Mouse (Mus musculus) lung, adult 2 months (tissue): Measurements from ENCODE around the gene Id1. TPM values are rescaled to one million over a fixed set of nuclear protein-coding genes. Genes with fewer than 3 reads are reported as not detected.

Experiments used
- DNase-seq: peaks from one replicate; pipeline ENCODE4 v3.0.0; 2022
- H3K4me1 ChIP-seq: fragments of 200-500 bp; 2 replicates; pipeline ENCODE4 v1.6.1; 2011; ENCODE audit warnings: low read length; ENCODE audit not compliant: control insufficient read depth, insufficient read depth
- H3K4me3 ChIP-seq: fragments of 200-500 bp; replicated peaks from 2 replicates; pipeline ENCODE3; 2011; ENCODE audit warnings: low read depth, mild to moderate bottlenecking, control low read depth, low read length; ENCODE audit errors: extremely low read depth
- CTCF ChIP-seq: fragments of 200-500 bp; IDR thresholded peaks from 2 replicates; pipeline ENCODE4 v1.5.1; 2011; ENCODE audit warnings: mild to moderate bottlenecking, low read length, control low read depth; ENCODE audit not compliant: insufficient read depth
- POLR2A ChIP-seq: fragments of 200-500 bp; IDR thresholded peaks from 2 replicates; pipeline ENCODE4 v1.6.1; 2011; ENCODE audit warnings: low read depth, mild to moderate bottlenecking, control low read depth, low read length, borderline replicate concordance; ENCODE audit errors: extremely low read depth
- WGBS: fragments of 180-500 bp; shearing (Covaris S2); methylation state at CpG from one replicate; pipeline ENCODE4 v1.1.7; 2018; 5-methylcytosine and 5-hydroxymethylcytosine counted together
- polyA plus RNA-seq: library from polyadenylated mRNA; depleted of rRNA; stranded (reverse); fragments of >200 nt; gene quantifications from 2 replicates; pipeline ENCODE4 v1.2.3, GENCODE M21; 2012

Gene Id1
- polyA plus RNA-seq, 1 experiment: 323 TPM

- Histone ChIP-seq H3K4me1 (peaks cover 12% of the 10 kb centered on the region), H3K4me3 (no peak overlapping the region)
- no peak; the same call in 1 of the 2 replicates for TF ChIP-seq POLR2A
- peak; percentile 99 for TF ChIP-seq CTCF
- peak; percentile 95 for DNase-seq
- 10% methylated on average over 25 of the region's 25 CpGs for WGBS
Measured at GRCm38 (mm10) chr2:152766387-152767123, 30.5 kb downstream of the Id1 start.

DNA sequence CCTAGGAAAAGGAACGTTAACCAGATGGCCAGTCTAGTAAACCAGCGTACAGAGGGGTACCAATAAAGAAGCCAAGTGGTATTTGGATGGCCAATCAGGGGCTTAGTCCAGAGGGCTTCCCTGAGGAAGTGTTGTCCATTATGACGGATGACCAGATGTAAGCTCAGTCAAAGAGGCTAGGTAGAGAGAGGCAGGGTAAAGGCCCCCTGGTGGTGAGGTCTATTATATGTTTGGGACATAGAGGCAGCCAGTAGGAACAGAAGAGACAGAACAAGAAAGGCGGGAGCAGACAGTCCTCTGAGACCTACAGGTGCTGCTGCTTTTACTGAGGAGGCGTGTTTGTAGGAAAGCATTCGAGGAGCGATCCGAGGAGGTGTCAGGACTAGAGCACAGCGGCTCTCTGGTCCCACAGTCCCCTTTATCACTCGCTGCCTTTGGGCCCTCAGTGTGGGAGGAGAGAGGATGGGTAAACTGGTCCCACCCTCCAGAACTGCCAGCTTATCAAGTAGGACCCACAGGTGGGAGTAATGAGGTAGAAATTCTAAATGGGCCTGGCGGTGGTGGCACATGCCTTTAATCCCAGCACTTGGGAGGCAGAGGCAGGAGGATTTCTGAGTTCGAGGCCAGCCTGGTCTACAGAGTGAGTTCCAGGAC, 31.7 kb downstream of the Id1 start:
- peak; percentile 51 for DNase-seq

DNA sequence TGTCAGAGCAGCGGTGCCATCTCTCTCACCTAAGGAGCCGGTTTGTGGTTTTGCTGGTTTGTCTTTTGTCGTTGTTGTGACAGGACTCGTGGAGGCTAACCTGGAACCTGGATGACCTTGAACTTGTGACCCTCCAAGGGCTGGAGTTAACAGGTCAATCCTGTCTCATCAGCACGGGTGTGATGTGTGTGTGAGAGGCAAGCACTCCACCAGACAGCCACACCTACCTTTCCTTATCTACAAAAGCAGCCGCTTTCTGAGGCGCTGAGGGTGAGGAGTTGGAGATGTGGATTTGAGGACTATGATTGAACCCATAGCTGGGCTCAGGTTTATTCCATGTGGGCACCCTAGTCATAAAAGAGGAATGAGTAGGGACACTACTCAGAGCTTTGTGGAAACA, 33.6 kb downstream of the Id1 start:
- 62% methylated on average over 7 of the region's 7 CpGs for WGBS
- no peak for TF ChIP-seq CTCF
- no peak for DNase-seq
- no peak overlapping the region for H3K4me3 ChIP-seq
- H3K4me1 ChIP-seq: peaks cover 12% of the 10 kb centered on the region

More for the DNA sequence above, 31.7 kb downstream of the Id1 start:
- no peak overlapping the region for H3K4me3 ChIP-seq
- peaks cover 12% of the 10 kb centered on the region for H3K4me1 ChIP-seq
- WGBS: 59% methylated on average over 12 of the region's 12 CpGs
- TF ChIP-seq POLR2A (no peak), CTCF (peak; percentile 25; the same call in 1 of the 2 replicates)

DNA sequence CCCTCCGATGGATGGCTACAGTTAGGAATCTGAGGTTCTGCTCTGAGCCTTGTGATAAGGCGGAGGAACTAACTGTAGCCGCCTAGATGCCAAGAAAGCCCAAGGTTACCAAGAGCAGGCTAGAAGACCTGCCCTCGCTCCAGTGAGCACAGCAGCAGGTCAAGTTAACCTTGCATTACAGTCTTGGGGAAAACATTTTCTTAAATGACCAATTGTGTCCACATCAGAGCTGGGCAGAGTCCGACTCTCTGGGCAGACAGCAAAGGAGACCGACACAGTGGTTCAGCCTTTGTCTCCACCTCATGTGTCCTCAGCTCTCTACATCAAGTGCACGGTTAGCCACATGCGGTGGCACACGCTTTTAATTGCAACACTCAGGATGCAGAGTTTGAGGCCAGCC, 35.5 kb downstream of the Id1 start:
- no peak for TF ChIP-seq POLR2A
- no peak for TF ChIP-seq CTCF
- 90% methylated on average over 9 of the region's 9 CpGs for WGBS
- H3K4me3 ChIP-seq: no peak overlapping the region
- no peak for DNase-seq
- peaks cover 9% of the 10 kb centered on the region for H3K4me1 ChIP-seq

DNA sequence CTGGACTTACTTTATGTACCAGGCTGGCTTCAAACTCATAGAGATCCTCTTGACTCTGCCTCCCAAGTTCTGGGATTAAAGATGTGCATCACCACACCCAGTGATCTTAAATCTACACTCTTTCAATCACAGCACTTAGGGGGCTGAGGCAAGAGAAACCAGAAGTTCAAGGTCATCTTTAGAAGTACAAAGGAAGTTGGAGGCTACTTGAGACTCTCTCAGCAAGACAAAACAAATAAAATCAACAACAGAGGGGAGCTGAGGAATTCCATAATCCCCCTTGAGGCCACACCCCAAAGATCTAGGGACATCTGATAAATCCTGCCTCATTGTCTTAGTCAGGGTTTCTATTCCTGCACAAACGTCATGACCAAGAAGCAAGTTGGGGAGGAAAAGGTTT, 36.2 kb downstream of the Id1 start:
- no peak overlapping the region for H3K4me3 ChIP-seq
- TF ChIP-seq POLR2A: no peak
- no peak for TF ChIP-seq CTCF
- WGBS: 15% methylated on average over 1 of the region's 1 CpGs
- DNase-seq: no peak
- H3K4me1 ChIP-seq: peaks cover 3% of the 10 kb centered on the region

- TF ChIP-seq CTCF (no peak), POLR2A (no peak)
- Histone ChIP-seq H3K4me3 (no peak overlapping the region), H3K4me1 (no peaks in the 10 kb centered on the region; the same call in 1 of the 2 replicates)
- DNase-seq: no peak
- WGBS: 68% methylated on average over 4 of the region's 4 CpGs
Measured at GRCm38 (mm10) chr2:152775357-152775756, 39.3 kb downstream of the Id1 start.

- DNase-seq: no peak
- TF ChIP-seq CTCF (no peak), POLR2A (no peak)
- H3K4me1 ChIP-seq: peaks cover 4% of the 10 kb centered on the region
- WGBS: 81% methylated on average over 3 of the region's 3 CpGs
- H3K4me3 ChIP-seq: no peak overlapping the region
Measured at GRCm38 (mm10) chr2:152776019-152776418, 40.0 kb downstream of the Id1 start.

GRCm38 (mm10) chr2:152776435-152776834, 40.4 kb downstream of the Id1 start:
- 83% methylated on average over 2 of the region's 2 CpGs for WGBS
- Histone ChIP-seq H3K4me1 (peaks cover 8% of the 10 kb centered on the region), H3K4me3 (no peak overlapping the region)
- no peak for DNase-seq
- no peak for TF ChIP-seq POLR2A
- TF ChIP-seq CTCF: no peak

- H3K4me3 ChIP-seq: no peak overlapping the region
- peaks cover 14% of the 10 kb centered on the region for H3K4me1 ChIP-seq
- WGBS: 94% methylated on average over 3 of the region's 3 CpGs
- no peak for DNase-seq
- TF ChIP-seq CTCF: no peak
- TF ChIP-seq POLR2A: no peak
Measured at GRCm38 (mm10) chr2:152777081-152777480, 41.0 kb downstream of the Id1 start.

DNA sequence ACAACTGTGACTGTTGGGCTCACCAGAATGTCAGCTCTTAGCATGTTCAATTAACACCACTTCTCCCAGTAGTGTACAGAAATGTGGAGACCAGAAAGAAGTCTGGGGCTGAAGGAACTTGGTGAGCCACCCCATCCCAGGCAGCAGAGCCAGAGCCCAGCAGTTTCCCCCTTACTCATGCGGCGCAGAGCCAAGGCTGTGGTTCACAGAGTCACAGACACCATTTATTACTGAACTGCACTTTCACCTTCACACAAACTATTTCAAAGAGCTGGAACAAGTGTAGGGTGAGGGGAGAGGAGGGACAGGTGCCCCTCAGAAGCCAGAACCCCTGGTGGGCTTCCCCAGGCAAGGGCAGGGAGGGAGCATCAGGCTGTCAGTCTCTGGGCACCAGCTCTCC, 44.4 kb downstream of the Id1 start:
- TF ChIP-seq CTCF (no peak), POLR2A (no peak)
- Histone ChIP-seq H3K4me3 (no peak overlapping the region), H3K4me1 (peaks cover 27% of the 10 kb centered on the region)
- no peak for DNase-seq
- WGBS: 89% methylated on average over 2 of the region's 2 CpGs
